Mouse (Mus musculus) B cell, adult (primary cell): Measurements from ENCODE around the gene 4930438A08Rik. TPM values are rescaled to one million over a fixed set of nuclear protein-coding genes. Genes with fewer than 3 reads are reported as not detected.

Source experiments
- total RNA-seq: library from RNA; stranded (reverse); gene quantifications from 4 replicates; pipeline ENCODE4 v1.2.4, GENCODE M21; 2023; ENCODE audit not compliant: inconsistent age

Gene 4930438A08Rik
- not detected in 4 replicates for total RNA-seq

DNA sequence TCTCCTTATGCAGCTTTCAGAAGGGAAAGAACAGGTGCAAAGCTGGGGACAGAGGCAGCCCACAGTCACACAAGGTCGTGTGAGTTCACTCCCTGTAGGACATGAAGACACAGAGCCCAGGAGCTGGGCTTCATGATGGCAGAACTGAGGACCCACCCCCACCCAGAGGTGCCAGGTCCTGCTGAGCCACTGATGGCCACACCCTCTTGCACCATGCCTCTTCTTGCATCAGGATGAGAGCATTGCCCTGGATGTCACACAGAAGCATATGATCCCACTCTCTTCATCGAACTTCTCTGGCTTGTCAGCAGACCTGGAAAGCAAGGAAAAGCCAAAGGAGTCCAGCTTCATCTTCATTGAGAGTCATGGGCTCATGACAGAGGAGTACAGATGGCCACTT lies at the start of gene 4930438A08Rik:
Gene 4930438A08Rik (plus strand): TSS at position 228 of the 400 bp plus-strand sequence.

DNA sequence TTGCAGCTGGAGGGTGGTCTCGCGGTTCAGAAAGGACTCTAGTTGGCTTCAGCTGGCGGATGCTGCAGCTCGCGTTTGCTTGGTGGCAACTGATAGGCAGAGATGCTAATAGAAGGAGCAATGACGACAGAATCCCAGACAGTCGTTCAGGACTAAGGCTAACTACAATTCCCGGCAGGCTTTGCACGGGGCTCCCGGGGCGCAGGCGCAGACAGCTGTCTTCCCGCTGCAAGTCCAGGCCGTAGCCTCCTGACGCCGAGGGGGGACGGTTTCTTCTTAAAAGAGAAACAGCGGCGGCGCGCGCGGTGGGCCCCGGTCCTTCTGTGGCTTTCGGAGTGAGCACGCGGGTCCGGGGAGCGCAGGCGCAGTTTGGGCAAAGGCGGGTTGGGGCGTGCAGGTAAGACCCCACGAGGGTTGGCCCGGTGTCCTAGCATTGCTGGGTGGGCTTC lies 32.3 kb downstream of the 4930438A08Rik start, which contains the start of gene Zfp692:
Gene Zfp692 (plus strand): TSS at position 210 of the 449 bp plus-strand sequence.

DNA sequence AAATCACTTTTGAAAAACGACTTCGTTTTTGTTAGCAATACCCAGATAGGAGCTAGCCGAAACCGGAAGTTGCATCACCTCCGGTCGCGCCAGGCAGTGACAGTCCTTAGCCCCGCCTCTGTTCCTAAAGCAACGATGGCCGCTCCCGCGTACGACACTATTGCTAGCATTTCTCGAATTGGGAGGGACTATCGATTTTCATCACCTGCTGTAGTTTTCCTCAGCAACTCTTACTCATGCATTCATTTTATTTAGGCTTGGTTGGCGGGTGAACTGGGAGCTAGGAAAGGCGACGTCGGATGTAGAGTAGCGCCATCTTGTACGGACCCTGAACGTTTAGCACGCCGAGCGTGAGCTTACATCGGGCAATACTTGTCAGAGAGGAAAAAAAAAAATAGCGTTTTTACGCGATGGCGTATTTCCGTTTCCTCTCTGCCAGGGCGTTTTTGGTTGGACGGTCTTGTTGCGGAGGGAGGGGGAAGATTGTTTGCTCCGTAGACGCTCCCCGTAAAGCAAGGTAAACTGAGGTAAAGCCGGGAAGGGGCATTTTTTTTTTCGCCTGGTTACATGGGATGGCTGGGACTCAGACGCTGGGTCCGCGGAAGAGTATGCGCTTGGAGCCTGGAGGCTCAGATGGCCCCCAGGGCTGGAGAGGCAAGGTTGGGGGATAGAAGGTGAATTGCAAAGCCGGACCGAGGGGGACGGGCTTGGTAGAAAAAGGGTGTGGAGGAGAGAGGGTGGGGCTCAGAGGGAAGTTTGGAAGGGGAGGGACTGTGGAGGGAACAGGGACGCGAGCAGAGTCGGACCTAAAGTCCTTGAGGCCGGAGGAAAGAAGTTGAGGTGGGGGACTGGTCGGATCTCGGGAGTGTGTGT lies 55.9 kb downstream of the 4930438A08Rik start, which contains the start of the genes Zfp672 and Sh3bp5l:
Gene Zfp672 (minus strand): TSS at position 64 of the 873 bp plus-strand sequence.
Gene Sh3bp5l (plus strand): TSS at position 449 of the 873 bp plus-strand sequence.

Other genes starting within 250 kb of the 4930438A08Rik start
- gene Gm12248, start 181.7 kb upstream of the 4930438A08Rik start, total RNA-seq, result not detected in 4 replicates
- gene Cnot8, start 170.6 kb upstream of the 4930438A08Rik start, total RNA-seq, result 60.1 to 62.6 TPM (median 60.8 TPM) in 4 replicates
- gene Gemin5, start 106.3 kb upstream of the 4930438A08Rik start, total RNA-seq, result 19.0 to 25.7 TPM (median 23.6 TPM) in 4 replicates
- 19.3 to 27.3 TPM (median 23.6 TPM) in 4 replicates for gene Mrpl22, start 103.1 kb upstream of the 4930438A08Rik start, total RNA-seq
- 17.1 to 20.3 TPM (median 19.2 TPM) in 4 replicates for gene Igtp, start 75.2 kb upstream of the 4930438A08Rik start, total RNA-seq
- gene Irgm2, start 75.2 kb upstream of the 4930438A08Rik start, total RNA-seq, result 7.3 to 12.0 TPM (median 8.3 TPM) in 4 replicates
- gene Zfp692, start 32.3 kb downstream of the 4930438A08Rik start, total RNA-seq, result 29.9 to 31.8 TPM (median 30.8 TPM) in 4 replicates
- 26.9 to 29.1 TPM (median 27.9 TPM) in 4 replicates for gene Zfp672, start 55.5 kb downstream of the 4930438A08Rik start, total RNA-seq
- gene Sh3bp5l, start 55.9 kb downstream of the 4930438A08Rik start, total RNA-seq, result 20.2 to 31.2 TPM (median 22.2 TPM) in 4 replicates
- not detected in 4 replicates for gene Lypd8, start 104.2 kb downstream of the 4930438A08Rik start, total RNA-seq
- not detected in 4 replicates for gene 1810065E05Rik, start 146.3 kb downstream of the 4930438A08Rik start, total RNA-seq
- gene Gm12253, start 157.8 kb downstream of the 4930438A08Rik start, total RNA-seq, result not detected in 4 replicates
- not detected in 4 replicates for gene Lypd9, start 178.1 kb downstream of the 4930438A08Rik start, total RNA-seq
- not detected in 4 replicates for gene Olfr30, start 187.5 kb downstream of the 4930438A08Rik start, total RNA-seq
- gene Olfr332, start 217.8 kb downstream of the 4930438A08Rik start, total RNA-seq, result not detected in 4 replicates
- not detected in 4 replicates for gene Olfr331, start 227.8 kb downstream of the 4930438A08Rik start, total RNA-seq